Mouse (Mus musculus) heart, postnatal 0 days (tissue): ENCODE measurements around the gene Anp32e. TPM values are rescaled to one million over a fixed set of nuclear protein-coding genes. Genes with fewer than 3 reads are reported as not detected.
A peak's percentile ranks its signal among the peaks of the same experiment; 100 is the strongest.
"Not testable (repeated sequence)": the region's sequence is repeated elsewhere in the genome, so short reads cannot be mapped to it uniquely, and the experiment has no call there.

ENCODE experiments used
- ATAC-seq: fragments of 200-750 bp; cut with Nextera tagmentation; 2 replicates; pipeline ENCODE4 v1.8.0; 2017; ENCODE audit warnings: low read depth, moderate number of reproducible peaks, moderate library complexity; ENCODE audit not compliant: insufficient read depth
- DNase-seq: peaks from one replicate; pipeline ENCODE4 v3.0.0-alpha.2; 2016; ENCODE audit warnings: low spot score
- H3K27ac ChIP-seq: fragments of 300-500 bp; sonication (generic); 2 replicates; pipeline ENCODE4 v1.5.1; 2014; ENCODE audit warnings: low read depth, mild to moderate bottlenecking
- H3K27me3 ChIP-seq: fragments of 300-500 bp; sonication (generic); 2 replicates; pipeline ENCODE4 v1.6.1; 2014; ENCODE audit warnings: low read length, mixed read lengths; ENCODE audit not compliant: control insufficient read depth, insufficient read depth
- H3K36me3 ChIP-seq: fragments of 300-500 bp; sonication (generic); replicated peaks from 2 replicates; pipeline ENCODE4 v1.6.1; 2014; ENCODE audit warnings: low read length, mixed read lengths; ENCODE audit not compliant: control insufficient read depth, insufficient read depth
- H3K4me1 ChIP-seq: fragments of 300-500 bp; sonication (generic); 2 replicates; pipeline ENCODE4 v1.6.1; 2014; ENCODE audit warnings: antibody characterized with exemption; ENCODE audit not compliant: control insufficient read depth, insufficient read depth
- H3K4me2 ChIP-seq: fragments of 300-500 bp; sonication (generic); 2 replicates; pipeline ENCODE4 v1.6.1; 2014; ENCODE audit warnings: low read depth, mild to moderate bottlenecking, low read length, moderate library complexity
- H3K4me3 ChIP-seq: fragments of 300-500 bp; sonication (generic); 2 replicates; pipeline ENCODE4 v1.5.1; 2014; ENCODE audit warnings: low read depth, low read length
- H3K9ac ChIP-seq: fragments of 300-500 bp; sonication (generic); replicated peaks from 2 replicates; pipeline ENCODE4 v1.6.1; 2014; ENCODE audit warnings: low read depth, low read length, mixed read lengths
- H3K9me3 ChIP-seq: fragments of 300-500 bp; sonication (generic); replicated peaks from 2 replicates; pipeline ENCODE4 v1.6.1; 2016; ENCODE audit warnings: low read length; ENCODE audit not compliant: control insufficient read depth
- CTCF ChIP-seq: IDR thresholded peaks from 2 replicates; pipeline ENCODE4 v1.5.1; 2016; ENCODE audit warnings: antibody characterized with exemption, control low read depth, low read depth
- EP300 ChIP-seq: IDR thresholded peaks from 2 replicates; pipeline ENCODE4 v1.6.1; 2016; ENCODE audit warnings: antibody characterized with exemption, low read depth
- WGBS: fragments of 180-500 bp; shearing (Covaris S2); extraction: QIAGEN DNeasy Blood & Tissue Kit; methylation state at CpG from one replicate; pipeline ENCODE4 v1.1.7; 2014; 5-methylcytosine and 5-hydroxymethylcytosine counted together
- polyA plus RNA-seq: library from polyadenylated mRNA; unstranded; fragments of >200 nt; fragmentation: Nextera tagmentation; extraction: Ambion mirVana; gene quantifications from 2 replicates; pipeline ENCODE4 v1.2.1, GENCODE M21; 2015
- total RNA-seq: library from RNA; depleted of rRNA; stranded (reverse); fragments of >200 nt; gene quantifications from 2 replicates; pipeline ENCODE4 v1.2.3, GENCODE M21; 2014; ENCODE audit warnings: low replicate concordance

Gene Anp32e
- total and polyA plus RNA-seq, 2 experiments from 2014 or later, result 25.9 to 118 TPM

GRCm38 (mm10) chr3:95955318-95955717, 26.3 kb downstream of the Anp32e start:
- WGBS, result 73% methylated on average over 5 of the region's 5 CpGs
- ATAC-seq (no peak), DNase-seq (no peak)
- Histone ChIP-seq H3K4me1 (peaks cover 17% of the 10 kb centered on the region), H3K4me2 (no peak overlapping the region), H3K27me3 (no peaks in the 10 kb centered on the region), H3K27ac (no peak overlapping the region), H3K36me3 (no peaks in the 10 kb centered on the region), H3K9me3 (no peaks in the 10 kb centered on the region), H3K4me3 (no peak overlapping the region), H3K9ac (no peak overlapping the region)
- no peak for TF ChIP-seq CTCF
- no peak for TF ChIP-seq EP300

DNA sequence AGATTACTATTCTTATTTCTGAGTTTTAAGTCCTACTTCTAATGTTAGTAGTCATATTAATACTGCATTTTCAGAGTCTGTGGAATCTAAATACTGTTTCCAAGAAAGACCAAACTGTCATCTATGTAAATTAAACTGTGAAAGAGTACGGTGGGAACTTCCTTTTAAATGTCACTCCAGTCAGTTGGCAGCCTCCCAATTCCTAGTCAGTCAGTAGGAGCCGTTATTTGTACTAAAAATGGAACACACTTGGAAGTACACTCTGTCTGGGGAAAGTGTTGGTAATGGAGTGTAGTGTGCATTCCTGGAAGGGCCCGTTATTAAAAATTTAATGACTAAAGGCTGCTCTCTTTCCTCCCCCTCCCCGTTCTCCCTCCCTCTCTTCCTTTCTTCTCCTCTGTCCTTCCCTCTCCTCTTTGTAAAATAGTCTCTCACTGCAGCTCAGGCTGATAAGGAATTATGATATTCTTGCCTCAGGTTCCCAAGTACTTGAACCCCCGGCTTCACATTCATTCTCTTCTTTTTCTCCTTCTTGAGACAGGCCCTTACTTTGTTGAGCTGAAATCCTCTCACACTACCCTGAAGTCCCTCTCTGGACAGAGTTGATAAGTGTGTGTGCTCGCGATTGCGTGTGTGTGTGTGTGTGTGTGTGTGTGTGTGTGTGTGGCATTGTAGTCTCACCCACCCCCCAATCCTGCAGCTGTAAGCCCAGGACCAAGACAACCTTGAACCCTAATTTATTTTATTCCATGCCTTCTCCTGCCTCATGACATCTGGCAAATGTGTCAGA, 28.5 kb downstream of the Anp32e start:
- Histone ChIP-seq H3K4me1 (peaks cover 20% of the 10 kb centered on the region), H3K27me3 (no peaks in the 10 kb centered on the region), H3K9me3 (no peaks in the 10 kb centered on the region), H3K36me3 (no peaks in the 10 kb centered on the region), H3K9ac (no peak overlapping the region), H3K27ac (peak overlapping the region; percentile 95), H3K4me3 (no peak overlapping the region), H3K4me2 (no peak overlapping the region)
- 23% methylated on average over 8 of the region's 8 CpGs for WGBS
- DNase-seq (peak; percentile 91), ATAC-seq (peak; percentile 78)
- TF ChIP-seq CTCF, result no peak
- TF ChIP-seq EP300, result no peak

DNA sequence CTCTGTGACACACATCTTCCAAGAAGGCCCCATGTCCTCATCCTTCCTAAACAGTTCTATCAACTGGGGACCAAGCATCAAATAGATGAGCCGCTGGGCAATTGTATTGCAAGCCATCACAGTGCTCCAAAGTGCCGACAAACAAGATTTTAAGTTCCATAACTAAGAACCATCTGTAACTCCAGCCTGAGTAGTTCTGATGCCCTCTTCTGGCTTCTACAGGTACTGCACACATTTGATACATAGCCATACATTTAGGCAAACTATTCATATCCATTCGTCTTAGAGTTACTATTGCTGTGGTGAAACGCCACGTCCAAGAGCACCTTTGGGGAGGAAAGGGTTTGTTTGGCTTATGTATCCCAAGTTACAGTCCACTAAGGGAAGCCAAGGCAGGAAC, 30.0 kb downstream of the Anp32e start:
- ATAC-seq (no peak), DNase-seq (peak; percentile 45)
- Histone ChIP-seq H3K27ac (peak overlapping the region; percentile 95), H3K9me3 (no peaks in the 10 kb centered on the region), H3K4me1 (peaks cover 20% of the 10 kb centered on the region), H3K9ac (no peak overlapping the region), H3K36me3 (no peaks in the 10 kb centered on the region), H3K4me3 (no peak overlapping the region), H3K4me2 (no peak overlapping the region), H3K27me3 (no peaks in the 10 kb centered on the region)
- TF ChIP-seq CTCF (peak; percentile 60), EP300 (no peak)
- WGBS, result 77% methylated on average over 5 of the region's 5 CpGs

- no peaks in the 10 kb centered on the region for H3K36me3 ChIP-seq
- no peak overlapping the region for H3K27ac ChIP-seq
- no peak overlapping the region for H3K4me2 ChIP-seq
- TF ChIP-seq CTCF (peak; percentile 21; the same call in 1 of the 2 replicates), EP300 (no peak)
- H3K9ac ChIP-seq, result no peak overlapping the region
- peaks cover 20% of the 10 kb centered on the region for H3K4me1 ChIP-seq
- H3K27me3 ChIP-seq, result no peaks in the 10 kb centered on the region
- DNase-seq (no peak), ATAC-seq (no peak)
- H3K4me3 ChIP-seq, result no peak overlapping the region
- no peaks in the 10 kb centered on the region for H3K9me3 ChIP-seq
- 97% methylated on average over 1 of the region's 1 CpGs for WGBS
Measured at GRCm38 (mm10) chr3:95959807-95960206, 30.8 kb downstream of the Anp32e start.

GRCm38 (mm10) chr3:95962182-95962581, 33.1 kb downstream of the Anp32e start:
- not testable (repeated sequence) for H3K4me3 ChIP-seq, DNase-seq, ATAC-seq, H3K27me3 ChIP-seq, H3K36me3 ChIP-seq, H3K4me2 ChIP-seq, H3K9ac ChIP-seq, H3K9me3 ChIP-seq
- Histone ChIP-seq H3K4me1 (peaks cover 15% of the 10 kb centered on the region), H3K27ac (peak overlapping the region; percentile 71)
- WGBS, result 67% methylated on average over 8 of the region's 8 CpGs

DNA sequence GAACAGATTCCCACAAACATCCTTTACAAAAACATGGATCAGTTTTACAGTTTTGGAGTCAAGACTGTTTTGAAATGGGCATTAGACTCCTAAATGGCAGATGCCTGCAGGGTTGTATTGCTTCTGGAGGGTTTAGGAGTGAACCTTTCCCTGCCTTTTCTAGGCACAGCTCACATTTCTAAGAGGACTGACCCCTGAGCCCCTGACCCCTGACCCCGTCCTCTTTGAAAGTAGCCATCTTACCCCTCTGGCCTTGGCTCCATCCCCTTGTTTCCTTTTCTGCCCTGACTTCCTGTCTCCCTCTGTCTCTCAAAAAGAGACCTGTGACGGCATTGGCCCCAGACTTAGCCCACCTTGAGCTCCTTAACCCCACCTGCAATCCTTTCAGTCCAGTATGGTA, 34.2 kb downstream of the Anp32e start:
- Histone ChIP-seq H3K27me3 (no peaks in the 10 kb centered on the region), H3K36me3 (no peaks in the 10 kb centered on the region), H3K9me3 (no peaks in the 10 kb centered on the region), H3K4me1 (peaks cover 8% of the 10 kb centered on the region; the same call in 1 of the 2 replicates), H3K9ac (no peak overlapping the region), H3K4me2 (no peak overlapping the region), H3K4me3 (no peak overlapping the region), H3K27ac (no peak overlapping the region)
- DNase-seq (no peak), ATAC-seq (no peak)
- 75% methylated on average over 2 of the region's 2 CpGs for WGBS
- TF ChIP-seq EP300 (no peak), CTCF (no peak)
